Mouse (Mus musculus) neural tube, embryonic 13.5 days (tissue): ENCODE measurements around the gene Gm17359. TPM values are rescaled to one million over a fixed set of nuclear protein-coding genes. Genes with fewer than 3 reads are reported as not detected.

Experiments used
- ATAC-seq: fragments of 200-750 bp; cut with Nextera tagmentation; 2 replicates; pipeline ENCODE4 v1.8.0; 2017; ENCODE audit warnings: low read depth, mild to moderate bottlenecking, moderate TSS enrichment, moderate library complexity
- H3K27ac ChIP-seq: fragments of 300-500 bp; sonication (generic); replicated peaks from 2 replicates; pipeline ENCODE4 v1.5.1; 2015; ENCODE audit warnings: moderate library complexity, mild to moderate bottlenecking, inconsistent platforms
- H3K27me3 ChIP-seq: fragments of 300-500 bp; sonication (generic); 2 replicates; pipeline ENCODE4 v1.6.1; 2015; ENCODE audit warnings: mild to moderate bottlenecking, inconsistent platforms
- H3K36me3 ChIP-seq: fragments of 300-500 bp; sonication (generic); 2 replicates; pipeline ENCODE4 v1.6.1; 2015; ENCODE audit warnings: mild to moderate bottlenecking, inconsistent platforms
- H3K4me1 ChIP-seq: fragments of 300-500 bp; sonication (generic); replicated peaks from 2 replicates; pipeline ENCODE4 v1.6.1; 2015; ENCODE audit warnings: inconsistent platforms
- H3K4me2 ChIP-seq: fragments of 300-500 bp; sonication (generic); 2 replicates; pipeline ENCODE4 v1.6.1; 2015; ENCODE audit warnings: inconsistent platforms, mild to moderate bottlenecking, moderate library complexity
- H3K4me3 ChIP-seq: fragments of 300-500 bp; sonication (generic); 2 replicates; pipeline ENCODE4 v1.5.1; 2015; ENCODE audit warnings: mild to moderate bottlenecking, inconsistent platforms
- H3K9ac ChIP-seq: fragments of 300-500 bp; sonication (generic); 2 replicates; pipeline ENCODE4 v1.6.1; 2015; ENCODE audit warnings: moderate library complexity, mild to moderate bottlenecking, inconsistent platforms
- H3K9me3 ChIP-seq: fragments of 300-500 bp; sonication (generic); 2 replicates; pipeline ENCODE4 v1.6.1; 2016; ENCODE audit warnings: inconsistent platforms
- WGBS: fragments of 180-500 bp; shearing (Covaris S2); methylation state at CpG from one replicate; pipeline ENCODE4 v1.1.7; 2015; 5-methylcytosine and 5-hydroxymethylcytosine counted together
- polyA plus RNA-seq: library from polyadenylated mRNA; unstranded; fragments of >200 nt; fragmentation: Nextera tagmentation; extraction: Ambion mirVana; gene quantifications from 2 replicates; pipeline ENCODE4 v1.2.1, GENCODE M21; 2015

Gm17359 gene
- polyA plus RNA-seq, 1 experiment from 2014 or later, result not detected

DNA sequence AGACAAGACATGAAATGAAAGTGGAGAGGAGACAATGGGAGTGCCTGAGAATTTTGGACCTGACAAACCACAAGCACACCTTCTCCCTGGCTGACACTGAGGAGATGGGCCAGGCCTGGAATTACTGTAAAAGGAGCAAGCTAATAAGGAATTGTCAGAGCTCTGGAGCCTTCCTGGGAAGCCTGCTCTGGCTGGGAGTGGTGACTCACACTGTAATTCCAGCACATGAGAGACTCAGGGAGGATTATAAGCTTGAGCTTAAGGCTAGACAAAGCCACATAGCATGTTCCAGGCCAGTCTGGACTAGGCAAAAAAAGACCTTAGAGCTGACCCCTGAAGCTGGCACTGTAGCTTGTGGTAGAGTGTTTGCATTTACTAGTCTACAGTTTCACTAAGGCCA is 24.6 kb upstream of the Gm17359 start:
- no peak for ATAC-seq

GRCm38 (mm10) chr3:79314006-79314698 is 22.3 kb upstream of the Gm17359 start:
- H3K4me2 ChIP-seq, result no peak overlapping the region
- ATAC-seq, result no peak

More for the DNA sequence above, 24.6 kb upstream of the Gm17359 start:
- H3K9ac ChIP-seq, result no peak overlapping the region
- no peaks in the 10 kb centered on the region for H3K9me3 ChIP-seq
- H3K4me1 ChIP-seq, result peaks cover 9% of the 10 kb centered on the region; the same call in 1 of the 2 replicates
- no peak overlapping the region for H3K4me2 ChIP-seq
- H3K4me3 ChIP-seq, result no peak overlapping the region
- H3K36me3 ChIP-seq, result no peaks in the 10 kb centered on the region
- no peak overlapping the region for H3K27ac ChIP-seq
- H3K27me3 ChIP-seq, result no peaks in the 10 kb centered on the region

GRCm38 (mm10) chr3:79324697-79325526 is 11.5 kb upstream of the Gm17359 start:
- Histone ChIP-seq H3K27ac (peak overlapping the region; percentile 49; the same call in 1 of the 2 replicates), H3K9ac (no peak overlapping the region), H3K27me3 (no peaks in the 10 kb centered on the region), H3K4me2 (peak overlapping the region; percentile 27; the same call in 1 of the 2 replicates), H3K9me3 (no peaks in the 10 kb centered on the region), H3K4me3 (no peak overlapping the region), H3K36me3 (no peaks in the 10 kb centered on the region), H3K4me1 (peaks cover 19% of the 10 kb centered on the region)
- 45% methylated on average over 10 of the region's 10 CpGs for WGBS
- peak; percentile 76 for ATAC-seq

More at GRCm38 (mm10) chr3:79314006-79314698, 22.3 kb upstream of the Gm17359 start:
- Histone ChIP-seq H3K4me3 (no peak overlapping the region), H3K27ac (no peak overlapping the region), H3K27me3 (no peaks in the 10 kb centered on the region), H3K4me1 (peaks cover 9% of the 10 kb centered on the region; the same call in 1 of the 2 replicates), H3K9me3 (no peaks in the 10 kb centered on the region), H3K9ac (no peak overlapping the region), H3K36me3 (no peaks in the 10 kb centered on the region)
- 57% methylated on average over 10 of the region's 10 CpGs for WGBS

DNA sequence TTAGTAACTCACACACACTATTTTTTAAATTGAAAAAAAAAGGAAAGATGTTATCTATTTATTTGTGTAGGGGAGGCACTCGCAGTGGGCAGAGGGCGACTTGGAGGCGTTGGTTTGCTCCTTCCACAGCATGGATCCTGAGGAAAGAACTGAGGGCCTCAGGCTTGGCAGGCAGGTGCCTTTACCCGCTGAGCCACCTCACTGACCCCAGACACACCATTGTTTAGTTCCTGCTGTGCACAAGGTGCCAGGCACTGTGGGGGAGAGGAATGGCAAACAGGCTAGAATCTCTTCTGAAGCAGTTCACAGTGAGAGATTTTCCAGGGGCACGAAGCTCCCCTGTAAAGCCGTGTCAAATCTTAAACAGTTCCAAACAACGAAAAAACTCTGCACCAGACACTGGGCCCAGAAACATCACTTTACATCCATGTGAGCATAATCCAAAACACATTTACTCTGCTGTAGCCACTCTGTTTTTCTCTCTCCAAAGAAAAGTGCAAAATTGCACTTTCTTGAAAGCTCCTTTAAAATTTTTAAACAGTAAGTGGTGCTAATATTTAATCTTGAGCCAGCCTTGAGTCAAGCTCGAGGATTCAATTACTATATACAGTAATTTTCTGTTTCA is 6.7 kb upstream of the Gm17359 start:
- Histone ChIP-seq H3K4me1 (peaks cover 17% of the 10 kb centered on the region), H3K27me3 (no peaks in the 10 kb centered on the region), H3K4me2 (no peak overlapping the region), H3K4me3 (no peak overlapping the region), H3K9me3 (no peaks in the 10 kb centered on the region), H3K36me3 (no peaks in the 10 kb centered on the region), H3K9ac (no peak overlapping the region), H3K27ac (no peak overlapping the region)
- 19% methylated on average over 8 of the region's 8 CpGs for WGBS
- no peak for ATAC-seq

DNA sequence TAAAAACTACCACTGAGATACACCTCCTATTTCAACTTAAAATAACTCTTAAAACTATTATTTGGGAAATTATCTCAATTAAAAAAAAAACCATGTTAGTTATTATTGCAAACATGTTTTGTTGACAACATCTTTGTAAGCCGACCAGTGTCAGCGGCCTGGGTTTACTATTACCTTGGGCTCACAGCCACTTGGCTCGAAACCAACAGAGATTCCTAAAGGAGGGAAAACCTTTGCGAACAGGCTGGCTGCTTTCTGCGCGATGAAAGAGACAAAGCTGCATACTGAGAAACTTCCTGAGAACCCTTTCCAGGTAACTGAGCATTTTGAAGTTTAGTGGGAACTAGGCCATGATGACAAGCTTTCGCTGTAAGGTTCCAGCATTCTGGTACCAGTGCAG is 3.4 kb upstream of the Gm17359 start:
- no peak overlapping the region for H3K4me2 ChIP-seq
- no peak overlapping the region for H3K4me3 ChIP-seq
- peaks cover 8% of the 10 kb centered on the region; the same call in 1 of the 2 replicates for H3K4me1 ChIP-seq
- H3K9me3 ChIP-seq, result no peaks in the 10 kb centered on the region
- no peaks in the 10 kb centered on the region for H3K36me3 ChIP-seq
- no peaks in the 10 kb centered on the region for H3K27me3 ChIP-seq
- no peak overlapping the region for H3K27ac ChIP-seq
- WGBS, result 91% methylated on average over 7 of the region's 7 CpGs
- no peak for ATAC-seq
- no peak overlapping the region for H3K9ac ChIP-seq

GRCm38 (mm10) chr3:79333643-79334200 is 2.7 kb upstream of the Gm17359 start:
- Histone ChIP-seq H3K36me3 (no peaks in the 10 kb centered on the region), H3K4me3 (no peak overlapping the region), H3K9ac (no peak overlapping the region), H3K27ac (no peak overlapping the region), H3K4me2 (no peak overlapping the region), H3K27me3 (no peaks in the 10 kb centered on the region), H3K4me1 (peaks cover 8% of the 10 kb centered on the region; the same call in 1 of the 2 replicates), H3K9me3 (no peaks in the 10 kb centered on the region)
- WGBS, result 91% methylated on average over 8 of the region's 8 CpGs
- ATAC-seq, result no peak

DNA sequence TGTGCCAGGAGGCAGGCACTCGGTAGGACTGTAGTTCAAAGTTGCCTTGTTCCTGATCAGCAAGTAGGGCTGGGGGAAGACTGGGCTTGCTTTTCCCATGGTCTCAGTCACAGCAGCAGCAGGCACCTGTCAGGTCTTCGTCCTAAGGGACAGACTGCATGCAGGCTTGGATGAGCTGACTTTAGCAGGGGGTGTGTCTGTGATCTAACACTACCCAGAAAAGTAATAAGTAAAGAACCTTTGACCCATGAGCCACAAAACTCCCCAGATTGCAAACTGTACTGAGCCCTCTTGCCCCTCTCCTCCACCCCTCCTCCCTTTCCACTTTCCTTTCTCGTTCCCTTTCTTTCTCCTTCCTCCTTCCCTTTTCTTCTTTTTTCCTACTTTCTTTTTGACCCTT is 4.3 kb downstream of the Gm17359 start:
- H3K27ac ChIP-seq, result no peak overlapping the region
- no peaks in the 10 kb centered on the region for H3K9me3 ChIP-seq
- WGBS, result 53% methylated on average over 3 of the region's 3 CpGs
- H3K4me3 ChIP-seq, result no peak overlapping the region
- H3K27me3 ChIP-seq, result no peaks in the 10 kb centered on the region
- no peak for ATAC-seq
- no peaks in the 10 kb centered on the region for H3K4me1 ChIP-seq
- H3K36me3 ChIP-seq, result no peaks in the 10 kb centered on the region
- H3K4me2 ChIP-seq, result no peak overlapping the region
- no peak overlapping the region for H3K9ac ChIP-seq

DNA sequence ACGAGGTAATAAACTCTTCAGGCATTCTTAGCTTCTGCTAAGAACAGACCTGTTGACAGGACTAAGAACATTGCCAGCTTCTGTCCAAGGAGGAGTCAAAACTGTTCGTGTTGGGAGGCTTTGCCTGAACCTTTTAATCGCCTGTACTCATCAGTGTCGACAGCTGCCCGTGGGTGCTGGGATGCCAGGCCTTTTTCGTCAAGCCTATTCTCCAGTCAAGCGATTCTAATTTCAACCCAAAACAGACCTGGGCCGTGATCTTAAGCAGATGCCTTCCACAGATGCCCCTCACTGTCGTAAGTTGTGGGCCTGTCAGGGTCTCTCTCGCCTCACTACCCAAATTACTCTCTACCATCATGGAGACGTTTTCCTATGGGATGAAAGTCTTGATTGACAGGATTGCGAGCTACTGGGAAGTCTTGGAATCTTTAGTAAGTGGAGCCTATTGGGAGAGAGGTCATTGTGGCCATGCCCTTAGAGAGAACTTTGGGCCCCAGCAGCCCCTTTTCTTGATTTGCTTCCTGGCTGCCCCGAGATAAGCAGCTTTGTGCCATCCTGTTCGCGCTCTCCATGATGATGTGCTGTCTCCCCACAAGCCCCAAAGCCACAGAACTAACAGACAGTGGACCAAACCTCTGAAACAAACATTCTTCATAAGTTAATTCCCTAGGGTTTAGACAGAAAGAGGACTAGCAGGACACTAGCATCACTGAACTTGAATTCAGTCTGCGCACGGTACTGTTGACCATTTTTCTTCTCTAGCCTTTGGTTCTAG is 6.7 kb downstream of the Gm17359 start:
- no peak overlapping the region for H3K4me2 ChIP-seq
- H3K4me1 ChIP-seq, result no peaks in the 10 kb centered on the region
- 86% methylated on average over 17 of the region's 17 CpGs for WGBS
- ATAC-seq, result no peak
- H3K9ac ChIP-seq, result no peak overlapping the region
- no peaks in the 10 kb centered on the region for H3K27me3 ChIP-seq
- H3K4me3 ChIP-seq, result no peak overlapping the region
- H3K9me3 ChIP-seq, result no peaks in the 10 kb centered on the region
- no peak overlapping the region for H3K27ac ChIP-seq
- no peaks in the 10 kb centered on the region for H3K36me3 ChIP-seq

GRCm38 (mm10) chr3:79349311-79349710 is 12.8 kb downstream of the Gm17359 start:
- Histone ChIP-seq H3K9ac (no peak overlapping the region), H3K36me3 (no peaks in the 10 kb centered on the region), H3K4me1 (no peaks in the 10 kb centered on the region), H3K9me3 (no peaks in the 10 kb centered on the region), H3K4me3 (no peak overlapping the region), H3K27ac (no peak overlapping the region), H3K27me3 (no peaks in the 10 kb centered on the region), H3K4me2 (no peak overlapping the region)
- 65% methylated on average over 1 of the region's 1 CpGs for WGBS
- no peak for ATAC-seq

DNA sequence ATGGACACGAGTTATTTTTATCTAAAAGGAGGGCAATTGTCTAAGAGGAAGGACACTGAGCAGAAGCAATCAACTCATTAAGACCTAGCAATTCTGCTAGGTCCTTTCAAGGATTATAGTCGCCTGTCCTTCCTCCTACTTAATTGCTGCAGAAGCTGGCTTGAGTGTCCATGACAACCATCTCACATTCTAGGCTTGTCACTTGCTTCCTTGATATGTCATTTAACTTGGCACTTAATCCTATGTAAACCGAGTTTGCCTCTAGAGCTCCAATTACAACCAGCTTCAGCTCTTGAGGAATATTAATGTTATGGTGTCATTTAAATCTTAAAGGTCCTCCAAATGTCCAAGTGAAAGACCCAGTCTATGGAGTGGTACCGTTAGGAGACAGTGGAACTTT is 22.3 kb downstream of the Gm17359 start:
- no peak for ATAC-seq
- H3K27ac ChIP-seq, result no peak overlapping the region
- H3K4me3 ChIP-seq, result no peak overlapping the region
- no peaks in the 10 kb centered on the region for H3K9me3 ChIP-seq
- H3K4me1 ChIP-seq, result no peaks in the 10 kb centered on the region
- no peak overlapping the region for H3K9ac ChIP-seq
- H3K4me2 ChIP-seq, result no peak overlapping the region
- no peaks in the 10 kb centered on the region for H3K27me3 ChIP-seq
- H3K36me3 ChIP-seq, result no peaks in the 10 kb centered on the region
- WGBS, result 35% methylated on average over 4 of the region's 4 CpGs

GRCm38 (mm10) chr3:79360317-79361101 is 24.0 kb downstream of the Gm17359 start:
- Histone ChIP-seq H3K27me3 (no peaks in the 10 kb centered on the region), H3K9me3 (no peaks in the 10 kb centered on the region), H3K4me3 (no peak overlapping the region), H3K27ac (no peak overlapping the region), H3K36me3 (no peaks in the 10 kb centered on the region), H3K9ac (no peak overlapping the region), H3K4me2 (no peak overlapping the region), H3K4me1 (no peaks in the 10 kb centered on the region)
- 79% methylated on average over 15 of the region's 15 CpGs for WGBS
- ATAC-seq, result no peak
